Mouse (Mus musculus): Measurements from ENCODE around the gene Crim1.
"Not testable (repeated sequence)": the region's sequence is repeated elsewhere in the genome, so short reads cannot be mapped to it uniquely, and the experiment has no call there.

Gene Crim1

DNA sequence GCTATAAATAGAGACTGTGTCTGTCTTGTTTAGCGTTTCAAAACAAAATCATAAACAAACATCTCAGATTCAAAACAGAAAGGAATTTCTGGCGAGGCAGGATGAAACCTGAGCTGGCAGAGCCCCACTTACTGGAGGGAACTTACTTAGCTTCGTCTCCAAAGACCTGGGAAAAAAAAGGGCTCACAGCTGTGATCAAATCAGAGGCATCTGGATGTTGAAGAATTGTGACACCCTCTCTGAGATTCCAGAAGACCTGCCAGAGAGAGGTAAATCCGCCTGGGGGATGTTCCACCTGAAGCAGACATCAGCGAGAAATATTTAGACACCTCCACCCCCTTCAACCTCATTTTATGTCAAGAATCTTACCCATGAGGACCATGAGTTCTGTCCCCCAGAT is 11.8 kb downstream of the Crim1 start:
- no peak for DNase-seq

DNA sequence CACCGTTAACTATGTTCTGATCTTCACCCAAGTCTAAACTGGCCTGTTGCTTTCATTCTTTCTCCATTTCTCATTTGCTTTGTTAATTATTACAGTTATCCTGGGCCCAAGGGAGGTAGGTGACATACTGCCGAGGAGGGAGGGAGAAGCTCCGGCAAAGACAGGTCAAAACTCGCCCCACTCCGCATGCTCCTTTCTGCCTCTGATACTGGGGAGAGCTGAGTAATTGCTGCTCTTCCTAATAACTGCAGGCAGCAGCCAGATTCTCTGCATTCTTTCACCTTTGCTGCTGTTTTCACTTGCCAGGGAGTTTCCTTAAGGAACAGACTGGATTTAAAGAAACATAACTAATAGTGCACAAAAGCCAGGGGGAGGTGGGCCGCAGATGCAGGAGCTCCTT is 13.1 kb downstream of the Crim1 start:
- peak; percentile 43 for DNase-seq

DNA sequence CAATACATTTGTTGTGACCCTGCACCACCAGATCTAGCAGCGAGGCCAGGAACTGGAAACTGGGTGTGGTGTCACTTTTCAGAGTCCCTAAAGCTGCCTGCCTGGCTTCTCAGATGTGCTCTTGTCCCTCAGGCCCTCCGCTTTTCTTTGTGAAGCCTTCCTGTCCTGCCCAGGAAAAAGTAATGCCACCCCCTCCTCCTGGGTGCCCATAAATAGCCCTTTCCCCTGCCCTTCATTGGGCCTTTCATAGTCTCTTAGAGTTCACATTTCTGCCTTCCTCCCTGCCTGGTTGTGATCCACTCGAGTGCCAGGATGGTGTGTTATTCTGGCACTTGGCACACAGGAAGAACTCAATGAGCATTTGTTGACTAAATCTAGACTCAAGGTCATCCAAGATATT is 16.5 kb downstream of the Crim1 start:
- DNase-seq = peak; percentile 47

DNA sequence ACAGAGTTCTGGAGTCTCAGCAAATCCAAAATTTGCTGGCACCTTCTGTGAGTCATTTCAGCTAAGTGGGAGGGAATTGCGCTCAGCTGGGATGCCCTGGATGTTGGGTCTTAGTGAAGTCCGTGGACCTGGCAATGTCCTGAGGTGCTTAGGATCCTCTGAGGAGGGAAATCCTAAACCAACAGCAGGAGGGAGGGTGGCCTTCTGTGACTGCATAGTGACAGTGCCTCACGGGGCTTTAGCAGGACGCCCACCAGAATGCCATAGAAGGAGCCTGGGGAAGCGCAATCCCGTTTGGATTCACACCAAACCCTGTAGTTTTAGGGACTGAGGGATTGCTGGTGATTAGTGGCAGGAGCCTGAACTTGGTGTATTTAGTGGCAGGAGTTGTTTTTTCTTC is 17.4 kb downstream of the Crim1 start:
- no peak for DNase-seq

DNA sequence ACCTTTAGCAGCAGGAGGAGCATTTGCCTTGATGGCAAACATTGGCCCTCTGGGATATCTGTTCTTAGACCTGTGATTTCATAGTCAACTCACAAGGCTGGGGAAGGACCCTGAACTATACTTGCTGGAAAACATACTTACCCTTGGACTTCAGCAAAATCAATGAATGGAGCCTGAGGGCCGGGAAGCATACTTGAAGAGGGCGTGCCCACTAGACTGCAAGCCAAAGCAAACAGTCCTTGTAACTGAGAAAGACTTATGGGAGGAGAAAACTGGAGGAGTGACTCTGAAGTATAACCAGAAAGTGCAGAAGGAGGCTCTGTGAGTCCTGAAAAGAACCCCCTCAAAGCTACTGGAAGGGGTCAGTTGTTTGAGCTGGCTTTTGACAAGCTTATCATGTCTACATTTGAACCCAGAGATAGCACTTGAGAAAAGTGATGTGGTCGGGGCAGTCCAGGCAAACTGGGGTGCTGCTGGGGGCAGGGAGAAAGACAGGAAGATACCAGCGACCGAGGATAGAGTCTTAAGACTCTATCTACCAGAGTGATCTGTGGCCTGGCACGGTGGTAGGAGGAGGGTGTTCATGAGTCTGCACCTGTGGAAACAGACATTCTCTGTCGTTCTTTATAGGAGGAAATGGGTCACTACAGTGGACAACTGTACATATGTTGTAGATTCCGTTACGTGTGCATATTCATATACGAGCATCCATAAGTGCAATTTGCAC is 18.6 kb downstream of the Crim1 start:
- no peak for DNase-seq

DNA sequence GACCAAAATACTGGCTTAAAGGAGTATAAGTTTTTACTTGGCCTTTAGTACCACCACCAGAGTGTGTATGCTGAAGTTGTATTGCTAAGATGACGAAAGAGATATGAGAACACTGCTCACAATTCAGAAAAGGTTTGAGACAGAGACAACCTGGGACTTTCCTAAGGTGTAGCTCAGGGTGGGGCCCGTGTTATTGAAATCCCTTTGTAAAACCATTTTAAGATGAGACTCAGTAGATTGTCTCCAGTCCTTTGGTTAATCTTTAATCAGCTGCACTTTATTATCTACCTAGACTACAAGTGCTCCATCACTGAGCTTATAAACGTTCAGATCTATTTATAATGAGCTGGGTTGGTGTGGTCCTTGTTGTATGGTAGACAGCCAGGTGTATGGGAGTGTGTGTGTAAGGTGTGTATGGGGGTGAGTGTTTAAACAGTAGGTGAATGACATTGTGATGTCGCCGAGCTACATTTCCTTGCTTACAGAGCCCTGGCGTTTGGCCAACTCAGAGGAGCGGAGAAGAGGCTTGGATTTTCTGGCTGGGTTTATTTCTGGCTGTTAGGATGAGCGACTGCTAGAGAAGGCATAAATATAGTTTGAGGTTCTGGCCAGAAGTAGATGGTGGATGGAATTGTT is 21.1 kb downstream of the Crim1 start:
- peak; percentile 72 for DNase-seq

DNA sequence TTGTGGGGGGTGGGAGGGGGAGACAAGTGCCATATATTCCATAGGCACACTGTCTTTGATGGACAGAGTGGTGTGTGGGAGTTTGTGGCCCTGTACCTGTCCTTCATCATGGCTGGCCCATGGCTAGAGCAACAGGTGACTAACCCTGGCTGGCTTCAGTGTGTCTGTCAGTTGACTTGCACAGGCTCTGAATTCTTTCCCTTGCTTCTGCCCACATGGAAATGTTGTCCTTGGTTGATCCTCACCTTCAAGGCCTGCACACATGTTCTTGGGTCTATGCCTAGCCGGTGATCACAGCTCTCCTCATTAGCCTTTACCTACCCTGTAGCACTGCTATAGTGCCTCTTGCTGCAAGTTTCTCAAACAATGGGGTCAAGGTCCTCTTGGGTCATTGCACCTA is 21.8 kb downstream of the Crim1 start:
- DNase-seq = no peak

DNA sequence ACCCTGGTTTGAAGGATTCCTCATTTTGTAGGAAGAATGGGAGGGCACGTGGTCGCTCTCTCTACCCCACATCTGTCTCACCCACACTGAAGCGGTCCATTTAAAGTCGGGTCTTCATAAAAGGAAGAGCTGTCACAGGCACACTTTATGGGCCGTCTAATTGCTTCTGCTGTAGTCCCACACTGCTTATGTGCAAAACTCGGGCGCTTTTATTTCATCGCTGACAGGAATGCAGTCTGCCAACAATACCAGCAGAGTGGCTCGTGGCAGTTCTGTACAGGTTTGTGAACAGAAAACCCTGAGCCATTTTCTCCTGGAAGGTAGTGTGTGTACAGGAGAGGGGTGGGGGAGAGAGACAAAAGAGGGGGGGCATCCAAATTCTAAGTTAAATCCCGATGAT is 23.9 kb downstream of the Crim1 start:
- DNase-seq = no peak

DNA sequence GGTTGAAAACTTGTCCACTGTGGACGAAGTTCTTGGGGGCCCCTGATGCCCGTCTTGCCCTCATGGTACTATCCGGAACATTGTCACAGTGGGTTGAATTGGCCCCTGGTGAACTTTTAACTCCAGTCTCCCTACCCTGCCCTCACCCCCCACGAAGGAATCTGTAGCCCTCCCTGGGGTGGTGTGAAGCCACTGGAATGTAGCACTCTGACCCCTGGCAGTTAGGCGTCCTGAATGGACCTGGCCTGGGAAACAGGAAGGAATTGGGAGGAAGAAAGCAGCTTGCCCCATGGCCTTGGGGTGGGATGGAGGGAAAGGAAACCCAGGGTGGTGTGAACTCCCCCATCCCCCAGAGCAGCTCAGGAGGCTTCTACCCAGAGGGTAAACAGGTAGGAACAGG is 25.5 kb downstream of the Crim1 start:
- peak; percentile 76 for DNase-seq

DNA sequence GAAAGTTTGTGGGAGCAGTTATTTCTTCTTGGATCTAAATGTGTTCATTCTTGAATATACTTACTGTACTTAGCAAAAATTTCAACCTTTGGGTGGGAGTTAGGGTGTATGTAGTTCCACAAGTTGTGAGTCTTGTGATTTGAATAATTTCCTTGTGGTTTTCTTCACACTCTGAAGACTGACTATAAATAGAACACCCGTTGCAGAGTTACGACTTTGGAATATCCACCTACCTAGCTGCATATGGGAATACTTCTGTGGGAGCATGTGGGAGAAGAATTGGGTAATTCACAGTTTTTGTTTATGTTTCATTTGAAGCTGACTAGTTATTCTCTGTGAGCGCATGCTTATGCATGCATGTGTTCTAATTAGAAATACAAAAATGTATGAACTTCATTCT is 27.2 kb downstream of the Crim1 start:
- no peak for DNase-seq

DNA sequence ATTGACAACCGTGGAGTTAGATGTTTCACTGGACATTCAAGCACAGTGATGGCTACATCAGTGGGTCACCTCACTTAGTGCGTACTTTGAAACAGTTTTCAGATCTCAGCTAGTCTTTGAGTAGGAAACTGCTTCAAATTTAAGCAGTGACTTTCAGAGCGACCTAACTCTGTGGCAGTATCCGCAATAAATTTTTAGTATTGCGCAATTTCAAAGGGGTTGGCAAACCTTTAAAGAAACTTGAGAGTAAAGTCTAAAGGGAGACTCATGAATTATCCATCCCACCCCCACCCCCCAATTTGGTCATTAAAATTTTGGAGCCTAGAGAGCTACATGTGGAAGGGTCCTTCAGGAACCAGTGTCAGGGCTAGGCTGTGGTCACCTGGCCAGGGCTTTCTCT is 31.5 kb downstream of the Crim1 start:
- no peak for DNase-seq

DNA sequence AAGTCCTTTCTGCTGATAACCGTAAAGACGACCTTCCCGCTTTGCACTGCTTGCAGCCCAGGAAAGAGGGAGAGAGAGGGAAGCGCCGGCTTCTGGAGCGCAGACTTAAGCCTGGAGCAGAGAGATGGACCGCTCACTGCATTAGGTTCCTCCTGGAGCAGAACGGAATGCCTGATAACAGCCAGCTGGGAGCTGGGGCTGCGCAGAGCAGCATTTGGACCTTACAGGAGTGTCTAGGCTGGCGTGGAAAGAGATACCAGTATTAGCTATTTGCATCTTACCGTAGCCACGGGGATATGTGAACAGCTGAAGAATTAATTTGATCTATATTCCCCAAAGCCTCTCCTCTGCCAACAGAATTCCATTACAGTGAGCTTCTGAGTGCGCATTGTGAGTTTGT is 32.7 kb downstream of the Crim1 start:
- DNase-seq = no peak

DNA sequence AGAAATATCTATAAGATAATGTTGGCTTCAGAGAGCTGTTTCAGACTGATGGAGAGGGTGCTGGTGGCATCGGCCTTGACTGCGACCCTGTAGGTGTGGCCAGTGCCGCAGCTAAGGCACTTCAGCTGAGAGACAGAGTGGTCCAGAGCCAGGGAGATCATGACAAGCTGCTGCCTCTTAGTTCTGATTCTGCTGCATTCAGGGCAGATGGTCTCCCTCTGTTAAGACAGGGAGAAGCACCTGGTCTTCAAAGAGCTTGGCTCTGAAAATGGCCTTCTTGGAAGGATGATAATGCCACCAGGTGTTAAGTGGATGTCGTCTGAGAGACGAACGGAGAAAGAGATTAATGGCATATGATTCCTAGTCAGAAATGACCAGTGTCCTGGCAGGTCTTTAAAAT is 33.8 kb downstream of the Crim1 start:
- DNase-seq = no peak

DNA sequence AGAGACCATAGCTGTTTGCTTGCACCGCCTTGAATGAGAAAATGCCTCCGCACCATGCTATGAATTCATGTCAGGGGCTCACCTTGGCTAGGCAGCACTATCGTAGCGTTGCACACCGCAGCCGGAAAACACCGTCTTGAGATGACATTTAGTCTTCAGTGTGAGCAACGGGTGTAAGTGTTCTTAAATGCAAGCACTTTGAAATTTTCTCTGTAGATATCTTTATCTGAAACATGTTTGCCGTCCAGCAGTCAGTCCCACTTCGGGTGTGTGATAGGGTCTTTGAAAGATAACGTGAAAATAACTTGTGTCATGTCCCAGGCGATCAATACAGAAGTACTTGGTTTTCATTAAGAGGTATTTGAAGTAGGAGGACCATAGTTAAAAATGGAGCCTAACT is 36.1 kb downstream of the Crim1 start:
- no peak for DNase-seq

DNA sequence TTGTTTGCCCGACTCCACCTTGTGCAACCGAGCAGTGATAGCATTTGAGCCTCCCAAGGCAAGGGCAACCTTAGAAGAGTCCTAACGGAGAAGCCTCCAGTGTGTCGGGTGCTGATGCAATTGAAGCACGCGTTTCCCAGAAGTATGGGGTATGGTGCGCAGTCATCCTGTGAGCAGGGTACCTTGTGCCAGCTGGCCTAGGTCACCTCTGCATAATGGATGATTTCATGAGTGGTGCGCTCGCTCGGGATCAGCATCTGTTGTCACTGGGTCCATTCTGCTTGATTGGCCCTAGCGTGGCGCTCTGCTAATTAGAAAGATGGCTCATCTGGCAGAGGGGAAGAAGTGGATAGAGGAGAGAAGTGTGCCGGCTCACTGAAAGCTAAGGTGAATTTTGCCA is 37.9 kb downstream of the Crim1 start:
- DNase-seq = no peak

DNA sequence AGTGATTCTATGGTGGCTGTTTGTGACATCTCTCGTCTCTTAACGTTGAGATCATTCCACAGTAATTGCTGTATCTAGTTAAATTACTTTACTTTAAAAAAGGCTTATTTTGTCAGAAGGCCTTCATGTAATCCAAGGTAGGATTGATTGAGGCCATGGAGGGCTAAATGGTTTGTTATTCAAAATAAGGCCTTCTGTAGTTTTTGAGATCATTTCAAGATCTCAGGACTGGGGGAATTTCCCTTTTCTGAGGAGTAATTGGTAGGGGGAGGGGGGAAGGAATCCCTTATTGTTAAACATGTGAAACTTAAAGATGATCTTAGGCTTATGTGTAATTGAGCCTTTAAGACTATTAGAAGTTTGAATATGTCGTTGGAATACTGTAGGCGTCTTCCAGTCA is 40.1 kb downstream of the Crim1 start:
- no peak for DNase-seq

DNA sequence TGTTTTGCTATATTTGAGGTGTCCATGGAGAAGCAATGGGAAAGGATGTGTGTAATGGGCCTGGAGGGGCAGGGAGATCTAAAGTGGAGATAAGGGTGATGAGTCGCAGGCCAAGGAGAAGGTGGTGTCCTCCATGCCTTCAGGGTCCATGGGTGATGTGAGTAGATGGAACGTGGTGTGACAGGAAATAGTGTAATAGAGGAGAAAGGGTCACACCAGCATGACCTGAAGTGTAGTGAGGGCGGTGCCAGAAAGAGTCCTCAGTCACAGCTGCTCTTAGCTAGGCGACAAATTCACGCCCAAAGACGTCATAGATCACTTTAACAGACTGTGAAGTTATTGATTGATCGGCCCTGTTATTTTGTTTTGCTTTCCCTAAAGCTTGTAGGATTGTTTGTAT is 41.2 kb downstream of the Crim1 start:
- DNase-seq = no peak

DNA sequence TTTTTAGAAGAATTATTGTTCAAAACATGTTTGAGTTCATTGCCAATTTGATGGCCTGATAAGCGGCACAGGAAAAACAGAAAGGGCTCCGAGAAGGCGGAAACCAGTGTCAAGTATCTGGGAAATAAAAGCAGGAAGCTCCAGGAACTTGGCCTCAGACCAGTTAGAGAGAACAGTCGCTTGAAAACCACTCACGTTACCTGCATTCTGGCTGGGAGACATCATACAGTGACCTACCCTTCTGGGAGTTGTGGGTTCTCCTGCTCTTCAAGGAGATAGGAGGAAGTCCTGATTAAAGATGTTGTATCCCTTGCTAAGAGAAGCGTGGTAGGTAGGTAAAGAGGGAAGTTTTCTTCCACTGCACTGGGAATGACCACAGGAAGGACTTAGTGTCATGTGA is 44.7 kb downstream of the Crim1 start:
- no peak for DNase-seq

DNA sequence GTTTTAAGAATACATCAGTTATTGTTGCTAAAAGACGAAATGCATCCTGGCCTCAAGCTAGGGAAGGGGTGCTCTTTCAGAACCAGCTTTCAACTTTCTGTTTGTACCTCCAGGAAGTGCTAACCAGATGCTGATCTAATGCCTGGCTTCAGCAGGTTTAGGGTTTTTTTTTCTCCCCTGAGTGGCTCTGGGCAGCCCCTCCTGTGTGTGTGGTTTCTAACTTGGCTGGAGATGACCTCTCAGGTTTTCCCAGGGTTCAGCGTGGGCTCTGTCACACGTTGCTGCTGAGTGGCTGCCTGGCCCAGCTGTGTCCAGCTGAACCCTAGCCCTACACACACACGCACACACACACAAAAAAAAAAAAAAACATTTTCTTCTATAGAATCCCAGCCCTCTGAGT is 45.4 kb downstream of the Crim1 start:
- DNase-seq = no peak

DNA sequence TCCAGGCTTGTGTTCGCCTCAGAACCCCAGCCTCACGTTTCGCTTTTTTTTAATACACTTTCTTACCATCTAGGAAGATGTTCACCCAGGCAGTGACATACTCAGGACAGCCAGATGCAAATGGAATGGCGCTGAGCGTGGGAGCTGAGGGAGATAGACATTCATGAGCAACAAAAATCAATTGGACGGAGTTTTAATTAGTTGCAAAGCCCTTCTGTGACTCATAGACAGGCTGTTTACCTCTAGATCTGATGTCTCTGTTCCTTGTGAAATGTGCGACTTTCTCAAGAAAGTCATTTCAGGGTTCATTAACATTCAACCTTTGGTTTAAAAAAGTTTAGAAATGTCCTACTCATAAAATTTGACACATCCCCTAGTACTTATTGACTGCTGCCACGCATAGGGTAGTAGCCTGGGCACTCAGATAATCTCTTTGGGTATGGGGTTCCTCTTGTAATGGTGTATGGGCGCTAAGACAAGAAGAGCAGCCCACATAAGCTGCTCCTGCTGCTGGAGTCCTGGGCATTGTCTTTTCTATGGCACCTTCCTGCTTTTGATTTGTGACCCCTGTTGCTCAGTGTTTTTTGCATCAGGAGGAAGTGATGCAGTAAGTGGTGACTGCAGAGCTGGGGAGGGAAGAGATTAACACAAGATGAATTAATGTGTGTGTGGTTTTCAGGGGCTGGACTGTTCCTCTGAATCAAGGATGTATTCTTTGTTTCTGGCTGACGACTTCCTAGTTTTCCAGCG is 46.8 kb downstream of the Crim1 start:
- no peak for DNase-seq

DNA sequence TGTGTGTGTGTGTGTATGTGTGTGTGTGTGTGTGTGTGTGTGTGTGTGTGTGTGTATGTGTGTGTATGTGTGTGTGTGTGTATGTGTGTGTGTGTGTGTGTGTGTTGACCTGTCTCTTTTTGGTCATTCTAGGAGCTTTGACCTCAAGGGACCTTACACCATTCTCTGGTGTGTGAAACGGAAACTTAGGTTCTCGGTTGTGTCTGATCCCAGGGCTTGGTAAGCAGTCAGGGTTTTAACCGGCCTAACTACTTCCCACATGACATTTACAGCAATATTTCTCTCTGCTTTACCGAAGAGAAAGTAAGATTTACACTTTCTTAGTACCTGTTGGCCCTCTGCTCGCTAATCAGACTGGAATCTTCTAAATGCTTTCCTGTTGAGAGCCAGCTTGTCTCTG is 48.1 kb downstream of the Crim1 start:
- DNase-seq = no peak

DNA sequence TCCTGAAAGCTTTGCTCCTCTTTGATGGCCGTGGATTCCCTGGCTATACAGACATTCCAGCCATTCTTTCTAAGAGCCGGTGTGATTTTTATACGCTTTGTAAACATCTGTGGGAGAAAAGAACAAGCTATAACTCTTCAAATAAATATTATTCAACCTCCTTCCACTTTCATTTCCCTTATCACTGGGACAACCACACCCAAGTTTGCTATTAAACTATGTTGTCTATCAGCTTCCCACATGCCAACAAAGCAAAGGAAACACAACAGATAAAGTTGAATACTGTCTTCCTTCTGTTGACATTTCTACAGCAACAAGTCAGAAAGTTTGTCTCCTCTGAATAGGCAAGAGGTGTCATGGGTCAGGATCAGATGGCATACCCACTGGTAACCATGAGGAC is 48.9 kb downstream of the Crim1 start:
- no peak for DNase-seq

DNA sequence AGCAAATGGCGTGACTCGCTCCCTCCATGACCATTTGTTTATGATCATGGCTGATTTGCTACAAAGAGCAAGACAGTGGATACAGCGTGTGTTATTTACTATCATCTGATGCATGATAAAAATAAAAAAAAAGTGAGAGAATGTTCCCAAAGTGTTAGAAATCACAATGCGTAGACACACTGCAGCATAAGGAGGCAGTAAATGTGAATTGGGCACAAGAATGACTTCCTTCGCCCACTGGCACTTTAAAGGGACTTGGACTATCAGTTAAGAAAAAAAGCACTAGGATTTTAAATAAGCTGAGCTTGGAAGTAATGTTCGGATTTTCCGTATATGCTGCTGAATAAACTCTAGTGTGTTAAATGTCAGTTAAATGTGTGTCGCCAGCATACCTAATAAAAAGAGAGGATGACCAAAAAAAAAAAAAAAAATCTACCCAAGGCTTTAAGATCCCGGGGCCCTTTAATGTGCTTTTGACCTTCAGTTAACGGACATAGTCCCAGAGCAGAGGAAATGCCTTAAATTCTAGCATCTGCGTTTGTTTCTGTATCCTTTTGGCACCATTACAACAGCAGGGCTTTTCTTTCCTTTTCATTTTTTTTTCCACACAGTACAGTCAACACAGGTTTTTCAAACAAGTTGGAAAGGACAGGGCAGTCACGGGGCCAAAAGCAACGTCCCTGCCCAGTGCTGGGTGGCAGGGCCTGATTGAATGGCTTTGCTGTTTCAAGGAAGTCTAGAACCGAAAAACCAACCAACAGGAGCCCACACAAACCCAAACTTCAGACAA is 50.3 kb downstream of the Crim1 start:
- DNase-seq = peak; percentile 42

DNA sequence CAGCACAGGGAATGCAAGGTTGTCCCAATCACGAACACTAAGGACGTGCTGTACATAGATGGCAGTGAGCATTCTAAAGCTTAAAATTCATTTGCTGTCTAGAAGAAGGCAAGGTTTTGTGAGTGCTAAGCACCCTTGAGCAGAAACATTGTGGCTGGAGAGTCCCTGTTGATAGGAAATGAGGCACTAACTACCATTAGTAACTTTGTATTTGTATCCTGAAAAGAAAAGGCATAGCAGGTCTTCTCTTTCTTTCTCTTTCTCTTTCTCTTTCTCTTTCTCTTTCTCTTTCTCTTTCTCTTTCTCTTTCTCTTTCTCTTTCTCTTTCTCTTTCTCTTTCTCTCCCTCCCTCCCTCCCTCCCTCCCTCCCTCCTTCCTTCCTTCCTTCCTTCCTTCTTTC is 53.5 kb downstream of the Crim1 start:
- not testable (repeated sequence) for DNase-seq

Data from kidney, adult 18-20 months (tissue).